Mouse (Mus musculus): ENCODE data around the gene Dlg1. TPM values are rescaled to one million over a fixed set of nuclear protein-coding genes. Genes with fewer than 3 reads are reported as not detected.

The Dlg1 gene
- polyA plus RNA-seq, 1 experiment, result not detected

DNA sequence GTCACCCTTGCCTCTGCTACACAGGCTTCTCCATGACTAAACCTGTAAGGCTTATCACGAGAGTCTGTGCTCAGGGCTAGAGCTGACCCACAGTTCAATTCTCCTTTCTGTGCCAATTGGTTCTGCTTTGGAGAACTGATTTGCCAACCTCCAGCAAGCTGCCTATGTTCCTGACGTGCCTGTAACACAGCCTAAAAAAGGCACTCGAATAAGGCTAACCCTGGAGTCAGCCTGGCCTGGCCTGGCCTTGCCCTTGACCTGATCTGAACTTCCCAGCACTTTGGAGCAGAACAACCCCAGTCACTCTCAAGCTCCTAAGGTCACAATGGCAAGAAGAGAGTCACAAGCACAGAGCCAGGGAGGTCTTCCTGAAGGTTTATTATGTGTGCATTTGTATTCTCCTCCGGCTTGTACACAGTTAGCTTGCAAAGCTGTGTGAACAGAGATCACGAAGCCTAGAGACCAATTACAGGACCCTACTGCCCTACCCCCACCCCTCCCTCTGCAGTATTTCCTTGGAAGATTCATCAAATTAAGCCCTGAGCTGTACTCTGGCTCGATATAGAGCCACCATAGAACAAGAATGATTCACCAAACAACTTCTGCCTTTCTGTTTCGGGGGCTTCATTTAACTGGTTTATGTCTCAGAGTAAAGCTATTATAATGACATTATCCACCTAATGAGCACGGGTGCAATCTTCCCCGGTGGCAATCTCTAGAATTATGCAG, 11.0 kb upstream of the Dlg1 start:
- H3K4me1 ChIP-seq (ENCODE audit: control insufficient read depth, insufficient read depth, low read length), result peaks cover 16% of the 10 kb centered on the region
- no peak overlapping the region for H3K4me3 ChIP-seq (ENCODE audit: insufficient read depth, low read depth, low read length)
- 39% methylated on average over 9 of the region's 9 CpGs for WGBS
- no peak for TF ChIP-seq POLR2A (IDR thresholded peaks at IDR 0.05; ENCODE audit: insufficient read depth, low read depth, low read length)
- no peak for TF ChIP-seq CTCF (IDR thresholded peaks at IDR 0.05; ENCODE audit: insufficient read depth, low read depth, low read length)
- no peak overlapping the region for H3K27ac ChIP-seq (ENCODE audit: insufficient read depth, low read depth, low read length)

DNA sequence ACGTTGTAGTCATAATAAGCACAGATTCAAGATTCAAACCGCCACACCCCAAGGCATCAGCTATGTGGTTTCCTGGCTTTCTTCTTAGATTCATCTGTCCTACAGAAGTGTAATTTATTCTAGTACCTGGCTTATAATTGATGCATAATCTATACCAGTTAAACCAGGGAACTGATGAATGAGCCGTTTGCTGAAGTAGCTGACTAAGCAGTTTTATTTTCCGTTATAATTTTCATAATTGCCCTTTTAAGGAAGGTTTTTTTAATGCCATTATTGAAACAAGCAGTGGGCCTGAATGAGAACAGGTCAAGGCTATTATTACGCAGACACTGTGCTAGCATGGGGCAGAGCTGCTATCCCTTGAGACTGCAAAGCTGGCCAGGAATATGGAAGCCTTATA, 9.6 kb upstream of the Dlg1 start:
- H3K4me3 ChIP-seq (ENCODE audit: insufficient read depth, low read depth, low read length), result no peak overlapping the region
- WGBS, result 84% methylated on average over 5 of the region's 5 CpGs
- TF ChIP-seq POLR2A (IDR thresholded peaks at IDR 0.05; ENCODE audit: insufficient read depth, low read depth, low read length), result no peak
- TF ChIP-seq CTCF (IDR thresholded peaks at IDR 0.05; ENCODE audit: insufficient read depth, low read depth, low read length), result no peak

DNA sequence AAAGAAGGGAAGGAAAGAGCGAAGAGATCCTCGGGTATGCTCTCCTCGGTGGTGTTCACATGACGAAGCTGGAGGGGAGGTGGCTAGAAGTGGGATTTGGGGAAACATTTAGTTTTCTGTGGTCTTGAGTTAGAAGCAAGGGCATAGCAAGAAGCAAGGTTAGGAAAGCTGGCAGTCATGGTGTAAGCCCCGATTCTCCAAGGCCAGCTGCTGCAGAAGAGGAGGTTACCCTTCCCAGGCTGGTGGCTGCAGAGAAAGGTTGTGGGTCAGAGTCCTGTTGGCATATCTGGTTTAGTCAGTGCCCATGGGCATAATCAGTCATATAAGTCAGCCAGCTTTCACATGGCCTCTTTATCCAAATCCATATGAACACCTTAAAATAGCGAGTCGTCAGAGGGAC, 9.2 kb upstream of the Dlg1 start:
- WGBS, result 81% methylated on average over 7 of the region's 7 CpGs
- TF ChIP-seq POLR2A (IDR thresholded peaks at IDR 0.05; ENCODE audit: insufficient read depth, low read depth, low read length) (no peak), CTCF (IDR thresholded peaks at IDR 0.05; ENCODE audit: insufficient read depth, low read depth, low read length) (no peak)

More for the DNA sequence above, 9.6 kb upstream of the Dlg1 start:
- Histone ChIP-seq H3K27ac (ENCODE audit: insufficient read depth, low read depth, low read length) (no peak overlapping the region), H3K4me1 (ENCODE audit: control insufficient read depth, insufficient read depth, low read length) (peaks cover 16% of the 10 kb centered on the region)

DNA sequence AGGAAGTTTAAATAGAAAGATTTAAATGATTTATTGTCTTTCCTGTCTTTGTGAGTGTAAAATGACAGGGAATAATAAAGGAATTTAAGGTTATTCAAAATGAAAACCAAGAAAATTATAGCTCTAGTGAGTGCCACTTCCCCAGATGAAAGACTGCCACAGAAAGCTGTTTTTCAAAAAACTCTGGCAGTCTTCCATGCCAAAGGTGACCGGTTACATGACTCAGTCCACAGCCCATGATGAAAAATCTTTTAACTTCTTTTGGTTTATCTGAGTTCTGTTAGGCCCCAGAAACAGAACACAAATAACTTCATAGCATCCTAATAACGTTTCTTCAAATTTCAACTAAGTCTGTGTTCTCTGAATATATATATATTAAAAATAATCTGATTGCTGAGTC, 7.7 kb upstream of the Dlg1 start:
- no peak overlapping the region for H3K4me3 ChIP-seq (ENCODE audit: insufficient read depth, low read depth, low read length)
- TF ChIP-seq CTCF (IDR thresholded peaks at IDR 0.05; ENCODE audit: insufficient read depth, low read depth, low read length), result no peak
- TF ChIP-seq POLR2A (IDR thresholded peaks at IDR 0.05; ENCODE audit: insufficient read depth, low read depth, low read length), result no peak
- 88% methylated on average over 2 of the region's 2 CpGs for WGBS
- no peak overlapping the region for H3K27ac ChIP-seq (ENCODE audit: insufficient read depth, low read depth, low read length)
- peaks cover 14% of the 10 kb centered on the region for H3K4me1 ChIP-seq (ENCODE audit: control insufficient read depth, insufficient read depth, low read length)

More for the DNA sequence above, 9.2 kb upstream of the Dlg1 start:
- no peak overlapping the region for H3K4me3 ChIP-seq (ENCODE audit: insufficient read depth, low read depth, low read length)
- H3K27ac ChIP-seq (ENCODE audit: insufficient read depth, low read depth, low read length), result no peak overlapping the region
- H3K4me1 ChIP-seq (ENCODE audit: control insufficient read depth, insufficient read depth, low read length), result peaks cover 16% of the 10 kb centered on the region

DNA sequence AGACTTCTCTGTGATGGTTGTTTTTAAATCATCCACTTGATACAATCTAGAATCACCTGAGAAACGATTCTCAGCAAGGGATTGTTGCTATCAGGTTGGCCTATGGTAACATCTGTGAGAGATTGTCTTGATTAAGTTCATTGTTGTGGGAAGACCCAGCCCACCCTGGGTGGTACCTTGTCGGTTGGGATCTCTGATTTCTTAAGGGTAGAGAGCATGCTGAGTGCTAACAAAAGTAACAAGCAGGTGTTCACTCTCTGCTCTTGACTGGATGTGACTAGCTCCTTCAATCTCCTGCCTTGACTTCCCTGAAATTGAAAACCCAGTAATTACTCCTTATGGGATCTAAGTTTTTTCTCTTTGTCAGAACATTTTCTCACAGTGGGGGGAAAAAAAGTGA, 5.7 kb upstream of the Dlg1 start:
- H3K4me1 ChIP-seq (ENCODE audit: control insufficient read depth, insufficient read depth, low read length), result no peaks in the 10 kb centered on the region
- TF ChIP-seq POLR2A (IDR thresholded peaks at IDR 0.05; ENCODE audit: insufficient read depth, low read depth, low read length), result no peak
- TF ChIP-seq CTCF (IDR thresholded peaks at IDR 0.05; ENCODE audit: insufficient read depth, low read depth, low read length), result no peak
- H3K4me3 ChIP-seq (ENCODE audit: insufficient read depth, low read depth, low read length), result no peak overlapping the region
- 32% methylated on average over 2 of the region's 2 CpGs for WGBS
- no peak overlapping the region for H3K27ac ChIP-seq (ENCODE audit: insufficient read depth, low read depth, low read length)

DNA sequence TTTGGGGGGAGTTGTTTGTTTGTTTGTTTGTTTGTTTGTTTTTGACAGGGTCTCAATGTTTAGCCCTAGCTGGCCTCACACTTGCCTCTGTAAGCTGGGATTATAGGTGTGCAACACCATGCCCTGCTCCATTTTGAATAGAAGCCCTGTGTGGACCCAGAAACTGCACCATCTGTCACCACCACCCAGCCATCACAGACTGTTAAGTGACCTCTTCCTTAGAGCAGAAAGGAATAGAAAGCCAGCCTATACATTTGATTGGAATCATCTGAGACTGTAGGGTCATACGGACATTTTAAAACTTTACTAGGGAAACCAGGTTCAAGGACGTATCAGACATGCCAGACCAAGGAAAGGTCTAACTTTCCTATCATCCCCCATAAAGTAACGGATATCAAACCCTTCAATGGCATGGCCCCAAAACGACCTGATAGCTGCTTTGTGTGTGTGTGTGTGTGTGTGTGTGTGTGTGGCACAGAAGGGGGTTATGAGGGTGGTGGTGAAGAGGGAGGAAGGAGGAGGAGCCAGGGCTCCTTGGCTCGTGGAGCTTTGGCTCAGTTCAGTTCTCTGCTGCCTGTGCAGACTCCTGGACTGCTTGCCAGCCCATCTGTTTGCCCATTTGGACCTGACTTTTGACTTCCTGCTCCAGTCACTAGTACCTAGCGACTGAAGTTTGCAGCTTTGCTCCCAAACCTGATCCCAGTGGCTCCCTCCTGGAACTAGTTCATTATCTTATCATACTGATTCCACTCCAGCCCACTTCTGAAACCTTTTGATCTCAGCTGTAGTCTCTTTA, 4.5 kb upstream of the Dlg1 start:
- no peak overlapping the region for H3K27ac ChIP-seq (ENCODE audit: insufficient read depth, low read depth, low read length)
- peaks cover 4% of the 10 kb centered on the region; the same call in 1 of the 2 replicates for H3K4me1 ChIP-seq (ENCODE audit: control insufficient read depth, insufficient read depth, low read length)
- 67% methylated on average over 6 of the region's 6 CpGs for WGBS
- no peak overlapping the region for H3K4me3 ChIP-seq (ENCODE audit: insufficient read depth, low read depth, low read length)
- TF ChIP-seq POLR2A (IDR thresholded peaks at IDR 0.05; ENCODE audit: insufficient read depth, low read depth, low read length), result no peak
- no peak for TF ChIP-seq CTCF (IDR thresholded peaks at IDR 0.05; ENCODE audit: insufficient read depth, low read depth, low read length)

DNA sequence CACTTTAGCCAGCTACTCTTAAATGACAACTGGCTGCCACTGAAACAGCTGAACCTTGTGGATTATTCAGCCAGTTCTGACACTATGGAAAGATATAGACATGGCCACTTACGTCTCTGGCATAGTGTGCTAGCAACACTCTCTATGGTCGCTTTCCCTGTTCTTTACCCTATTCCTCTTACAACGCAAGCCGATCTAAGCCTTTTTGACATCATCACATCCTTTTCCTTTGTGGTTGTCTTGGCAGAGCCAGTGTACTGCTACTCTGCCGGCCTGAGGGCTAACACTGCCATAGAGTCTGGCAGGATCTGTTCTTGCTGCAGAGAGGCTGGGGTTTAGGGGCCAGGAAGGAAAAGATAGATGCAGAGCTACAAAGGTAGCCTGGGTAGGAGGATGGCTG, 3.8 kb upstream of the Dlg1 start:
- Histone ChIP-seq H3K27ac (ENCODE audit: insufficient read depth, low read depth, low read length) (no peak overlapping the region), H3K4me1 (ENCODE audit: control insufficient read depth, insufficient read depth, low read length) (peaks cover 4% of the 10 kb centered on the region; the same call in 1 of the 2 replicates), H3K4me3 (ENCODE audit: insufficient read depth, low read depth, low read length) (no peak overlapping the region)
- 83% methylated on average over 5 of the region's 5 CpGs for WGBS
- TF ChIP-seq CTCF (IDR thresholded peaks at IDR 0.05; ENCODE audit: insufficient read depth, low read depth, low read length) (no peak), POLR2A (IDR thresholded peaks at IDR 0.05; ENCODE audit: insufficient read depth, low read depth, low read length) (no peak)

DNA sequence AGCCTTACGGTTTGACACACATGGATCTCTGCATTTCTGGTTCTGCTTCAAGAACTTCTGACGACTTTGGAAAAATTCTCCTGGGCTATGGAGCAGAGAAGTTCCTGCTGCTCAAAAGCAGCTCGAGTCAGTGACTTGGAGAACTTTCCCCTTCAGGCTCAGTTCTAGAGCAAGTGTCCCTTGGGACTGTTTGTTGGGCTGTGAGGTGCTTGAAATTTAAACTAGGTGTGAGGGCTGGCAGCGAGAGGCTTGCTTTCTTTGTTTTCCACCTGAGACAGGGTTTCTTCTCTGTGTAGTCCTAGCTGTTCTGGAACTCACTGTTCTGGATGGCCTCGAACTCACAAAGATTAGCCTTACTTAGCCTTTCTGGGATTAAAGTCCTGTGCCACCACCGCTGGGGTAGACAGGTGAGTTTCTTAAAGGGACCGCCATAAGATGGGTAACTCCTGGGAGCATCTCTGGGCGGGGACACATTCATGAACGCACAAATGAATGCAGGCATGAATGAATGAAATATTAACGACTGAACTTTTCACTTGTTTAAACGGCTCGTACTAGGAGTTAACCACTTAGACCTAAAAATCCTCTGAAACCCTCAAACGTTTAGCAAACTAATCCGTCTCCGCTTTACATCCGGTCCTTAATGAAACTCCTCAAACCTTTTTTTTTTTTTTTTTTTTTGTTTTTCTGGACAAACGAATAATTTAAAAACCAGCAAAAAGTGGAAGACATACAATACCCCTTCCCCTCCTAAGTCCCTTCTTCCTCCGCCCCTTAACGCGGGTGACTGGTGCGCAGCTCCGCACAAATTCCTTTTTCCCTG, 476 bp upstream of the Dlg1 start:
- Histone ChIP-seq H3K4me3 (ENCODE audit: insufficient read depth, low read depth, low read length) (peak overlapping the region; percentile 93), H3K4me1 (ENCODE audit: control insufficient read depth, insufficient read depth, low read length) (peaks cover 4% of the 10 kb centered on the region; the same call in 1 of the 2 replicates), H3K27ac (ENCODE audit: insufficient read depth, low read depth, low read length) (no peak overlapping the region)
- no peak for TF ChIP-seq POLR2A (IDR thresholded peaks at IDR 0.05; ENCODE audit: insufficient read depth, low read depth, low read length)
- no peak for TF ChIP-seq CTCF (IDR thresholded peaks at IDR 0.05; ENCODE audit: insufficient read depth, low read depth, low read length)
- 22% methylated on average over 22 of the region's 22 CpGs for whole genome bisulfite sequencing

Data from olfactory bulb, adult 2 months (tissue).